Mouse (Mus musculus): ENCODE data around the gene H2-Ke6.

DNA sequence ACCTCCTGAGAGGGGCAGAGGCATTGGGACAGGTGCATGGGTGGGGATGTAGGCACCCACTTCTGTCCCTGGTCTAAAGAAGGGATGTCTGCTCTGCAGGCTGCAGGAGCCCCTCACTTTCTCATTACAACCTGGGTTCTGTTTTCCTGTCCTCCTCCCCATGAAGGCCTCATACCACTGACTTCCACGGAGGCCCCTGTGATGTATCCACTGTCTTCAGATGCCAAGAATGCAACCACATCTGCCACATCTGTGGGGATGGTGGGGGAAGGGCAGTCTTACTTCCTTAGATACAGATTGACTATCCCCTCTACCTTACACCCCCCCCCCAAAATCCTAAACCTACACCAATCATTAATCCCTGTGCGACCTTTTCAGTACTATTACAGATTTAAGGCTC lies 1.6 kb downstream of the H2-Ke6 start:
- TF ChIP-seq CTCF (IDR thresholded peaks at IDR 0.05) (no peak), EP300 (IDR thresholded peaks at IDR 0.05) (no peak)

Measured in lung, postnatal 0 days (tissue).